Mouse (Mus musculus) R1 (cell line): ENCODE measurements around the gene Spata18.
A peak's percentile ranks its signal among the peaks of the same experiment; 100 is the strongest.

Source experiments
- DNase-seq: peaks from one replicate; pipeline ENCODE4 v3.0.0-alpha.2; 2018; ENCODE audit warnings: low read depth, low spot score

Spata18 gene

DNA sequence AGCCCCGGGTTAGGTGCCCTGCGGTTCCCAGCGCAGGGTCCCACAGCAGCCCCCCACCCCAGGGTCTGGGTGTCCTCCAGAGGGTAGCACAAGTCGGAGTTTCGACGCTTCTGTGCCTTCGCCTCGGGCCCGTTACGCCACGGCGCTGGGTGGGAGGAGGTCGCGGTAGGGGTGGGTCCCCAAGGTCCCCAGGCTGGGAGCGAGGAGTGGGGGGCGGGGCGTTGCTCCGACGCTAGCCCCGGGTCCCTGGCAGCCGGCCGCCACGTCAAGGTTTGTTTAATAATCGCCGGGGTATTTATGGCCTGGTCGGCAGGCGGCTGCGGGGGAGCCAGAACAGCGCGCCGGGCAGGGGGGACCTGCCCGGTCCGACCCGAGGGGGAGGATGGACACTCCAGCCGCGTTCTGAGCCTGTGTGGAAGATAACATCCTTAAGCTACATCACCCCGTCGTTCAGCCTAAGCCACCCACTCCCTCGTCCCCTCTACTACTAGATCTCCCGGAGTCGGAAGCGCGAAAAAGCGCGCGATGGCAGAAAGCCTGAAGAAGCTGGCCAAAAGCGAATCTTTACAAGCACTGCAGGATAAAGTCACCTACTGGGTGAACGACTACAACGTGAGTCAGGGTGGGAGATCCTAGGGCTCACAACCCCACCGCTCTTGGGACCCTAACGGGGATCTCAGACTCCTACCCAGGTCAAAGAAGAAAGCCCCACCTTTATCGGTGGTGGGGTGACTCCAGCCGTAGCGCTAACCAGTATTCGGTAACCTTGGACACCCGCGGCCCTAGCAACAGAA is at the start of gene Spata18:
TSS of gene Spata18 (plus strand) at position 319 of the 794 bp plus-strand sequence.
- DNase-seq, result peak; percentile 81

DNA sequence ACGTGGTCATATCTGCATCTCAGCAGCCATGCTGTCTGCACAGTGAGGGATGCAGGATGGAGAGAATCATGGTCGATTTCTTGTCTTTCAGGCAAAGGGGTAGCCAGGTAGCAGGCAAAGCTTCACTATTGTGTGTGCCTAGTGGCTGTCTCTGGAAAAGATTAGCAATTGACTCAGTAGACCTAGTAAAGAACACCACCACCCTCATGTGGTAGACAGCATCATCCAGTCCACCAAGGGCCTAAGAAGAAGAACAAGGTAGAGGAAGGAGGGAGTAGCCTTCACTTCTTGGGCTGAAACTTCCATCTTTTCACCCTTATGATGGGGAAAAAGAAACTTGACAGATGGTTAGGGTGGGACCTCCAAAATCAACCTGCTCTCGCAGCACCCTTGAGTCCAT is 48.3 kb upstream of the Spata18 start:
- no peak for DNase-seq

DNA sequence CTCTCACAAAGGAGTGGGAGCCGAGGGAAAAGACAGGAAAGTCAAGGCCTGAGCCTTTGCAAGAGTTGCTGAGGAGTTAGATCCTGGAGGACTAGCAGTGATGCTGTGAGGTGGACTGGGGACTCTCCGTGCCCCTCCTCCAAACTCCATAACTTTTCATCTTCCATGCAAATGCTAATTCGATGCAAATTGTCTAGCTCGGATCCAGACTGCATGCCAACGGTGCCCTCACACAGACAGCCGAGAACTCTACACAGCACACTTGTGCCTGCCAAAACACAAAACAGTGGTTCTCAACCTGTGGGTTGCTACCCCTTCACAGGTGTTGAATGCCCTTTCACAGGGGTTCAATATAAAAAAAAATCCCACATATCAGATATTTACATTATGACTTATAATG is 46.6 kb upstream of the Spata18 start:
- no peak for DNase-seq

DNA sequence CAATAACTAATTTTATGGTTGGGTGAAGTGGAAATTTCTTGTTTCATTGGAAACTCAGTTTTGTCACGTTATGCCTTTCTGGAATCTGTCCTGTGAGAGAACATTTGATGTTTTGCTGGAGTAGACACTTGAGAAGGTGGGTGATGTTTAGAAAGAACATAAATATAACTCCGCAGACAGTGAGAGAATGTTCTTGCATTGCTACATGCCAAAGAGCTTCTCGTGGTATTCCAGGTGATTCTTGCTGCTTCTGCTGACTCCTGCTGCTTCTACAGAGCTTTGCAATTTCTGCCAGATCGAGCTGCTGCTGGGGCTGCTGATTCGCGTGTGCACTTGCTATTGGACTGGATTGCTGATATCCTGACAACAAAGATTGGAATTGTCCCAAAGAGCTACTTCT is 46.2 kb upstream of the Spata18 start:
- no peak for DNase-seq

DNA sequence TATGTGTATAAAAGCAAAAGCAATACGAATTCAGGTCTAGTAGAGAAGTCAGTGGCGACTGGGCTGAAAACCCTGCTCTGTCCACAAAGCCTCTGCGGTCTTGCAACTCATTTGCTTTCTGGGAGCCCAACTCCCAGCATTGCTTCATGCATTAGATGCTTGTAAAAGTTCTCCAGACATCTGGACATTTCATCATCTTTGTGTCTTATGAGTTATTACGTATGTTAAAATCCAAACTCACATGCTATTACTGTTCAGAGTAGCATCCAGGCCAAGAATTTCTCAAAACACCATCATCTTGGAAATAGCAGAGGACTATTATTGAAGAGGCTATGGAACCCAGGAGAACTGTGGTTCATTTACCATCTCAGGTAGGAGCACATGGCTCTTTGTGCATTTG is 40.1 kb upstream of the Spata18 start:
- DNase-seq, result no peak

DNA sequence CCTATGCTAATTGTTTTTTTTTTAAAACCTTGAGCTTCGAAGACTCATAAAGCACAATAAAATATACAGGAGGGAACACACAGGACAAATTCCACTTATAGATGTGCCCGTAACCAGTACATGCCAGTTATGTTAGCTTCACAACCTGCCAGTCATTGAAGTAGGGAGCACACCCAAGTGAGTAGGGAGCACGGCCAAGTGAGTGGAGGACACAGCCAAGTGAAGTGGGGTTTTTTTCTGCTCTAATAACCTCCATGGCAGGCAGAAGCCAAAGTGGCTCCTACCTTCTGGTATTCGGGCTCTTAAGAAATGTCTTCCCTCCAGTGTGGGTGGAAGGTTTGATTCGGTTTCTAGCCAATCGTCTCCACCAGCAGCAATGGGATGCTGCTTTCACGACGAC is 37.9 kb upstream of the Spata18 start:
- DNase-seq, result no peak

DNA sequence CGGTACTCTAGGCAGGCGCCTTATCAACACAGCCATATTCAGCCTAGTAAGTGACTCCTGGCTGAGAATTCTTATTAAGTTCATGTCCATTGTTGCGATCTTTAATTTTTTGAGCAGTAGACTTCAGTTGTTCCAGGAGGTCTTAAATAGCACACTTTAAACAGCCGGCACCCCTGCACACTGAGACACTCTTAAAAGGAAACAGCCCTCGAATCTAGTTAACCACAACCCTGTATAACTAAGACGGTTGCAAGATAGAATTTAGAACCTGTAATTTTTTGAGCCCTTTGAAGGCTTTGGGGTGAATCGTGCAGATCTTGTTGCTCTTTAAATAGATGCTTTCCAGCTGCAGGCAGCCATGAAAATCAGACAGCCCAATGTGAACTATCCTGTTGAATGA is 36.0 kb upstream of the Spata18 start:
- no peak for DNase-seq

DNA sequence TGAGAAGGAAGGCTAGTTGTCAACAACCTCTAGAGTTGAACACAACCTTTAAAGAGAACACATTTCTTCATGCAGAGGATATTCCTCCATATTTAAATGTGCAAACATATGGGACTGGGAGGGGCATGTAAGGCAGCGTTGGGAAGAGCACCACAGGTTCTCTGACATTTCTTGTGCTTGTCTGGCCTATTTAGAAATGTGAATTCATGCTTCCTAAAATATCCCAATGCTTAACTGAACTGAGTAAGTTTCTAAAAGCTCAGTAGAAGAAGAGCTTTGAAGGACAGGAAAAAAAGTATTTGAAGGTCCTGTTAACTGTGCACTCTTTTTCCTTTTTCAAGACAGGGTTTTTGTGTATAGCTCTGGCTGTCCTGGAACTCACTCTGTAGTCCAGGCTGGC is 32.2 kb upstream of the Spata18 start:
- no peak for DNase-seq

DNA sequence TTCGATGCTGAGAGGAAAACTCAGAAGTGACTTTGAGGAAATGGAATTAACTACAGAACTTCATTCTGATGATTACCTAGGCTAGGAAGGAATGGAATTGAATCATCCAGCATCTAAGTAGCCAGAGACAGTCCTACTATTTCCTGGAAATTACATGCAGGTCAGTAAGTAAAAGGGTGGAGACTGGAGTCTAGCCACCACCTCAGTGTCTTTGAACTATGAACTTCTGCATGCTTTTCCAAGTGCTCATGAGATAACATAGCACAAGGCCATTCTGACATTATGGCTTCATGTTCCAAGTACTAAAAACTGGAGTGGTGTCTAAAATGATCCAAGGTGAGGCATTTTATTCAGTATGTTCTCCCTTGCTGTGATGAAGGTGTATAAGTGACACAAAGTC is 25.7 kb upstream of the Spata18 start:
- DNase-seq, result no peak

DNA sequence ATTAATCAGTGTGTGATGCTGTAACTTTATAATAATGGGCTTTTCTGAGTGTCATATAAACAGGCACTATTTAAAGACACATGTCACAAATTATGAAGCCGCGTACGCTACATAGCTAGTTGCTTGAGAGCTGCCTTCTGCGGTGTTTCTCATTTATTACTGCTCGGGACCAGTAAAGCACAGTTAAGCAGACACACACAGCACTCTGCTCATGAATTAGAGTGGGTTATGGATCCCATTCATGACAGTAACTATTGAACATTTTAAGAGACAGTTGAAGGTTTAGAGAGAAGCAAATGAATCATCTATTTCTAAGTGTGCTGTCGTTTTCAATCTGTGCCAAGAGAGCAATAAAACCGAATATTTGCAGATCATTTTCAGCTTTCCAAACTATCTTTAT is 24.3 kb upstream of the Spata18 start:
- DNase-seq, result no peak

DNA sequence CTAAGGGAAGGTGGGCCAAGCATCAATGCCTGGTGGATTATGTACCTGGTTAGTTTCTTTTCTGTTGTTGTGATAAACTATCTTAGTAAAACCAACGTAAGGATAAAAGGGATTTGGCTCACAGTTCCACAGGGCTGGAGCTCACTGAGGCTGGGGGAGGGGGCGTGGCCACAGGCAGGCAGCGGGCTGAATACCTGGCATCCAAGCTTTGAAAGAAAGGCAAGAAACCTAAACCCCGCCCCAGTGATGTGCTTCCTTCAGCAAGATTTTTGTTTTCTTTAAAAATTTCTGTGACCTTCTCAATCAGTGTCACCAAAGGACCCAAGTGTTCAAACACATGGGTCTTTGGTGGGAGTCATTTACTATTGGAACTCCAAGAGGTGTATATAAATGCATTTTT is 23.6 kb upstream of the Spata18 start:
- no peak for DNase-seq

DNA sequence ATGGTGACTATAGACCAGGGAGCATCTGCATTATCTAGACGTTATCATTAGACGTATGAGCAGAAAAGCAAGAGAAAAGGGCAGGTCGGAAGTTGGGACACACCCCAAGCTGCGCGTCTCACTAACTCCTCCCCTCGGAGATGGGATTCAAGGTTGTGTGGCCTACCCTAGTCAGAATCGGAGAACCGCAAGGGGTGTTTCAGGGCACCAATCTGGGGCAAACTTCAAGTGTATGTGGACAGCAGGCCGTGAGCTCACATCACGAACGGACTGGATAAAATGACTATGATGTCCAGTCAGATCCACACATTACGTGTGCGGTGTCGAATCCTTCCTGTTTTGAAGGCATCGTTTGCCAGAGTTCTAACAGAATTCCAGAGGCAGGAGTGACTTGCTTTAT is 23.2 kb upstream of the Spata18 start:
- no peak for DNase-seq

DNA sequence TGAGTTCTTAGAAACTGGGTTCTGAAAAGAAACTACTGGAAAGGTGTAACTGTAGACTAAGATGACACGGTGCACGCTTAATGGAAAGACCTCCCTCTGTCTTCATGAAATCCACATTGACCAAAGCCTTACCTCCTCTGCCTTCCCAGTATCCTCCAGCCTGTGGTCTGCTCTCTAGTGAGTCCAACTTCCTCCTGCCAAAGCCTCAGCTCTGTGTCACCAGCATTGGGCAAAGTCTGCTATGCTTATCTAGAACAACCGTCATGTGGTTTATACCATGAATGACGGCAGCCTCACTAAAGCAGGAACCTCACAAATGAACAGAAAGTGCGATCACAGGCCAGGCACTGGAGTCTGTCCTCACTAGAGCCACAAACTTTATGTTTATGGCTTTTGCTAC is 21.0 kb upstream of the Spata18 start:
- no peak for DNase-seq

DNA sequence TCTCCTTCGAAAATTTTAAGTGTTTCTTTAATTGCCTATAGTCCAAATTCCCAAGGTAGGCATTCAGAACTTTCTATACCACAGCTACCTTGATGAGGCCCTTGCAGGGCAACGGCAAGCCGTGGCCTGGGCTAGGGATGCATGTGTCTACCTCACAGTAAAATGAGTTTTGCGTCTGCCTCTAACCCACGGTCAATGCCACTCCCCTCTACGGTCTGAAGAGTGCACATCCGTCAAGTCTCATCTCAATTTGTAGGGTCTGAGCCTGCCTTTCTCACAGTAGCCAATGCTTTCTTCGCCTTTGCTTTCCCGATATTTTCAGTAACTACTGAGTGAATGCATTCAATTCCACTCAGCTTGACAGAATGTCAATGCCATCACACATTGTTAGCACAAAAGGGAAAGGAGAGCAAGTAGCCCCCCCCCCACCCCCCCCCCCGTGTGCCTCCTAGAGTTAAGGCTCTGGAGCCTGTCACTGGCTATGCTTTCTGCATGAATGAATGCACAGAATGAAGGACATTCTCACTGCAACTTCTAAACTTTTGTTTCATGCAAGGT is 20.1 kb upstream of the Spata18 start:
- no peak for DNase-seq

DNA sequence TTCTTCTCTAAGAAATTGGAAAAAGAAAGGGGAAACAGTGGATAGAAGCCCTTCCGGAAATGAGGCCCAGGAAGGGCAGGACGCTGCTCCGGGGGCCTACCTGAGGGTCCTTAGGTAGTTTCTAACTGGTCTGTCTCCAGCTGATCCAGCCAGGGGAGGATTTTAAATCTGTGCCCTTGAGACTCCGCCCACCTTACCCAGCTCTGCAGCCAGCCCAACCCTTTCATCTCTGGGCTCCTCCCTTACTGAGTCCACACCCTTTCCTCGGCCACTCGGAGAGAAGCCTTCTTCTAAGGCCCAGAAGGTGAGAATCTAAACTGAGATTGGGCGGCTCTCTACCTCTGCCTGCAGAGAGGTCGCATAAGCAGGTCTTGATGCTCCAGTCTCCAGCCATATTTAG is 18.9 kb upstream of the Spata18 start, which contains the start of gene Lrrc66:
TSS of gene Lrrc66 (minus strand) at position 236 of the 400 bp plus-strand sequence.
- DNase-seq, result peak; percentile 73

DNA sequence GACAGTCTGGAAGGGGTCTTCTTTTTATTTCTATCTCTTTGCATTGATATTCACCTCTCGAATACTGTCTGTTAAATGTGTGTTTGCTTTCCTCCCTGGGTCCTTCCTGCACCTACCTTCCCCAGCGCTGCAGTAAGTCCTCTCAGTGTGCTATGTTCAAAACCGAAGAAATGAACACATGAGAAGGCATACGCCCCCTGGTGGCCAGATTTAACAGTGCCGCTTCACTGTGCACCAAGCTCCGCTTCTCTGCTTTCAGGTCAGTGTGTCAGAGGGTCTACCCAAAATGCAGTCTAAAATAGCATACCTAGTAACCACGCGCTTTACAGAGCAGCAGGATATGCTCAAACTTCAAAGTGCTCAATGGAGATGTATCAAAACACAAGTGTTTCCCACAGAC is 18.0 kb upstream of the Spata18 start:
- peak; percentile 87 for DNase-seq

DNA sequence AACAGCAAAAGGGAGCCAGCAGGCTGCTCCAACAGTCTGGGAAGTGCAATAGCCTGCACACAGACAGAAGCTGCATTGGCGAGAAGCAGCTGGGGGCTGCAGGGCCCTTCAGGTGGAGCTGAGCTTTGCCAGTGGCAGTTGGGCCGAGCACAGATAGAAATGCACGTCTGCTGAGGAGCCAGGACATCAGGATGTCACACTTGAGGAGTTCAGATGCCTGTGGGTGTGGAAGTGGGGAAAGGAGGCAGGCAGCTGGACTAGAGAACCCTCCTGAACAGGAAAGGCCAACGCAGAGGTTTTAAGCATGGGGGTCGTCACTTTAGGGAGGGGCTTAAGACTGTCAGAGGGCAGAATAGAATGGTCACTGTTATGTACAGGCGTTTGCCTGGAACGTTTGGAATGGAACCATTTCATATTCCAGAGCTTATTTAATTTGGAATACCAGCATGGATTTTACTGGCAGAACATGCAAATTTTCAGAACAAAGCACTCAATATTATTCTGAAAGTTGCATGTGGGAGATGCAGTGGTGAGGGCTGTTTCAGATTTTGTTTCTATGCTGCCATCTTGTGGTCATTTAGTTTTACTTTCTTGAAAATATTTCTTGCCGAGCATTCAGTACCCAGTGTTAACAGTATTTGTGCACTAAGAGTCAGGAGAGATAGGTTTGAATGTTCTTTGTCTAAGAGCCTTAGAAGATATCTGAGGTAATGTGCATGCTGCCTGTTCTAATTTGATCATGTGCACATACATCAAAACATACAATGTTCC is 13.7 kb upstream of the Spata18 start:
- peak; percentile 50 for DNase-seq

DNA sequence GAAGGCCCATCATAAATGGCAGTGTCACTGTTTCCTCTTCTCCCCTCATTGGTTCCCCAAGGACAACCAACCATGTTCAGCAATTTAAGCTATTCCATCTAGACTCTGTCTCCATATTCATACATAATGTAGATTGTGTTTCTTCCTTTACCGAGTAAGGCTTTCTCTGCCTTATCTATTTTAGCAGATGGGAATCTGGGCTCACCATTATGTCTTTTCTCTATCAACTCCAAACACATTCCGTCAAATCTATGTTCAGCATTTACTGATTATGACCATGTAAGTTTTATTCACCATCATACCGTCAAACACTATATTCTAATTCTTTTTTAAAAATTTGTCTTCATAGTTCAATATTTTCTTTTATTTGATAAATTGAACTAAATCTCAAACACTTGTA is 10.1 kb upstream of the Spata18 start:
- DNase-seq, result no peak

DNA sequence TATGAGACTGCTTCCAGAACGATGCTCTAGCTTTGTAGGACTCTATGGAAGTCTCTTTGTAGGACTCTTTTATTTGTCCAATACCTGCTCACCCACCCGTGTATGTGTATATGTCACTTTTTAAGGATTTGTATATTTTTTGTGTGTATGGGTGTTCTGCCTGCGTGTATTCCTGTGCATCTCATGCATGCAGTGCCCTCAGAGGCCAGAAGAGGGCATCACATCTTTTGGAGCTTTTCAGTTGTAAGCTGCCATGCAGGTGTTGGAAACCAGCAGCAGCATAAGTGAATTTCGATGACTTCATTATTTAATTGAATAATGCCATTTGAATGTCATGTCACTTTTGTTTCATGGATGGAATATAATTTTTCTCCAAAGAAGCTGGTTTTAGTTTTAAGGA is 9.1 kb upstream of the Spata18 start:
- peak; percentile 79 for DNase-seq

DNA sequence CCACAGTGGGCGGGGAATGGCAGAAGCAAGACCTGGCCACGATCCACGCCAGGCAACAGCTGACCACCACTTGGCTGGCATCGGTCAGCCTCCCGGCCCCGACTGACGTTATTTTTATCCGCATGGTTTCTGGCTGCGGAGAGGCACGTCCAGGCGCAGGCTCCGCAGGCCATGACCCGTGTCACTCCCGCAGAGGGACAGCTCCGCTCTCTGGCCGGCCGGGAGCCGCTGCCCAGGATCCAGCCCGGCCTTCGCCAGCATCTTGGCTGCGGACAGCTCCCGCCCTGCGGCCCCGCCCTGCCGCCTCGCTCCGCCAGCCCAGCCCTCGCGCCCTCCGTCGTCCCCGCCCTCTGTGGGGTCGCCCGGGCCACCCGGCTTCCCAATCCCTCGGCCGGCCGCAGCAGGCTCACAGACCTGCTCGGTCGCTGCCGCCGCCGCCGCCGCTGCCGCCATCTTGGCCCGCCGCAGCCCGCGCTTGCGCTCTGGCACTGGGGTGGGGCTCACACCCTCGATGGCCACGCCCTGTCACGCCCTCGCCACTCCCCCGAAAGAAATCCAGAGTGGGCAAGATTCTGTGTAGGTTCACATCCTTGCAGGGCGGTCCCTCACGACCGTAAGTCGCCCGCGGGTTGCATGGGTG is 3.8 kb upstream of the Spata18 start, which contains the start of gene Sgcb:
TSS of gene Sgcb (minus strand) at position 530 of the 640 bp plus-strand sequence.
- peak; percentile 77 for DNase-seq

DNA sequence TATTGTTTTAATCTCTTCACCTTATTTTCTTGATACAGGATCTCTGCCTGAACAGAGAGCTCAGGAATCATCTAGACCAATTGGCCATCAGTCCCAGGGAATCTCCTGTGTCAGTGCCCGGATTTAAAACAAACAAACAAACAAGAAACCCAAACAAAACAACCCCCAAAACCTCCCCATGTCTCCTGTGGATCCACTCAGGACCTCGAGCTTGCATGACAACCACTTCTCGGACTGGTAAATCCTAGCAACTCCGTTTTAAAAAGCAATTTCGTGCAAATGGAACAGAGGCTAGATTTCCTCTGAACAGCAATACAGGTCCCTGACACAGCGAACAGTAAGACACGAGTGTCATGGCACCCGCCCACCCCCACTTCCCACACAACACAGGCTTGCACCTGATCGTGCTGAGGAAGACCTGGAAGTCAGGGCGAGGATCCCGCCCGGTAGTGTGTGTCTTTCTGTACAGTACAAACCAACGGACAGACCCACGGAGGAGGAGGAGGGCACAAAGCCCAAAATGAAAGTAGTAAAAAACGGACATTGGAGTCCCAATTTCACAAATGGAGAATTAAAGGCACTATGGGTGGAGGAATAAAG is 714 bp upstream of the Spata18 start:
- DNase-seq, result no peak

DNA sequence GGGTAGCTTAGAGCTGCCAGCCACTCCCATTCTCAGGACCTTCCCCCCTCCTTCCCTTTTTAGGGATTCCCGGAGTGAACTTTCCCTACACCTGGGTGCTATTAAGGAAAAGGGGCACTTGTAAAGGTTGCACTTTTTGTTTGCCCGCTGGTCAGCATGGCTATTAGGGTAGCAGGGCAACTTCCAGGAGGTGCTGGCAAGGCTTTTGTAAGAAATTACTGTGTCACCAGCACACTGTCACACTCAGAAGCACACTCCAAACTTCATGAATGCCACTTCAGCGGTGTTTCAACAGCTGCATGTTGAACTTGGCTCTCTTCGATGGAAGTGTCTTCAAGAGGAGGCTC is 649 bp downstream of the Spata18 start:
- no peak for DNase-seq
